Mouse (Mus musculus): ENCODE data around the gene Adprm.
"Not testable (repeated sequence)": the region's sequence is repeated elsewhere in the genome, so short reads cannot be mapped to it uniquely, and the experiment has no call there.

The Adprm gene

GRCm38 (mm10) chr11:67052321-67052952 is at the start of gene Adprm, which contains the start of gene Sco1:
Adprm (minus strand) TSS chr11:67052594.
Sco1 (plus strand) TSS chr11:67052670.
- DNase-seq (ENCODE audit: low spot score) = peak; percentile 87

GRCm38 (mm10) chr11:67101713-67102112 is 49.3 kb upstream of the Adprm start:
- DNase-seq (ENCODE audit: low spot score) = peak; percentile 65

- DNase-seq (ENCODE audit: low spot score) = no peak
These were observed 47.8 kb upstream of the Adprm start for GRCm38 (mm10) chr11:67100169-67100568.

- no peak for DNase-seq (ENCODE audit: low spot score)
These were observed 46.8 kb upstream of the Adprm start for GRCm38 (mm10) chr11:67099241-67099640.

- DNase-seq (ENCODE audit: low spot score) = no peak
These were observed 46.0 kb upstream of the Adprm start for GRCm38 (mm10) chr11:67098427-67098826.

GRCm38 (mm10) chr11:67097709-67098108 is 45.3 kb upstream of the Adprm start:
- DNase-seq (ENCODE audit: low spot score) = no peak

- no peak for DNase-seq (ENCODE audit: low spot score)
These were observed 42.1 kb upstream of the Adprm start for GRCm38 (mm10) chr11:67094470-67094869.

GRCm38 (mm10) chr11:67093652-67094051 is 41.3 kb upstream of the Adprm start:
- no peak for DNase-seq (ENCODE audit: low spot score)

GRCm38 (mm10) chr11:67093201-67093600 is 40.8 kb upstream of the Adprm start:
- no peak for DNase-seq (ENCODE audit: low spot score)

GRCm38 (mm10) chr11:67092354-67092753 is 40.0 kb upstream of the Adprm start:
- not testable (repeated sequence) for DNase-seq (ENCODE audit: low spot score)

- no peak for DNase-seq (ENCODE audit: low spot score)
These were observed 34.8 kb upstream of the Adprm start for GRCm38 (mm10) chr11:67087225-67087624.

GRCm38 (mm10) chr11:67086467-67087164 is 34.2 kb upstream of the Adprm start:
- no peak for DNase-seq (ENCODE audit: low spot score)

- DNase-seq (ENCODE audit: low spot score) = peak; percentile 79
These were observed 33.1 kb upstream of the Adprm start for GRCm38 (mm10) chr11:67085489-67085888.

GRCm38 (mm10) chr11:67083712-67084340 is 31.4 kb upstream of the Adprm start:
- no peak for DNase-seq (ENCODE audit: low spot score)

- DNase-seq (ENCODE audit: low spot score) = no peak
These were observed 30.8 kb upstream of the Adprm start for GRCm38 (mm10) chr11:67083239-67083638.

- no peak for DNase-seq (ENCODE audit: low spot score)
These were observed 30.4 kb upstream of the Adprm start for GRCm38 (mm10) chr11:67082793-67083192.

GRCm38 (mm10) chr11:67082188-67082587 is 29.8 kb upstream of the Adprm start:
- DNase-seq (ENCODE audit: low spot score) = no peak

GRCm38 (mm10) chr11:67081125-67081649 is 28.8 kb upstream of the Adprm start:
- no peak for DNase-seq (ENCODE audit: low spot score)

GRCm38 (mm10) chr11:67080168-67080567 is 27.8 kb upstream of the Adprm start:
- DNase-seq (ENCODE audit: low spot score) = peak; percentile 72

GRCm38 (mm10) chr11:67079740-67080139 is 27.3 kb upstream of the Adprm start:
- no peak for DNase-seq (ENCODE audit: low spot score)

GRCm38 (mm10) chr11:67078888-67079287 is 26.5 kb upstream of the Adprm start:
- DNase-seq (ENCODE audit: low spot score) = no peak

- DNase-seq (ENCODE audit: low spot score) = no peak
These were observed 25.6 kb upstream of the Adprm start, which contains the start of gene Myh3 for GRCm38 (mm10) chr11:67078000-67078399. Myh3 (plus strand) TSS chr11:67078300.

GRCm38 (mm10) chr11:67077435-67077834 is 25.0 kb upstream of the Adprm start:
- no peak for DNase-seq (ENCODE audit: low spot score)
